Mouse (Mus musculus): ENCODE data around the gene Setd3.
A peak's percentile ranks its signal among the peaks of the same experiment; 100 is the strongest.
"Not testable (repeated sequence)": the region's sequence is repeated elsewhere in the genome, so short reads cannot be mapped to it uniquely, and the experiment has no call there.

Gene Setd3

DNA sequence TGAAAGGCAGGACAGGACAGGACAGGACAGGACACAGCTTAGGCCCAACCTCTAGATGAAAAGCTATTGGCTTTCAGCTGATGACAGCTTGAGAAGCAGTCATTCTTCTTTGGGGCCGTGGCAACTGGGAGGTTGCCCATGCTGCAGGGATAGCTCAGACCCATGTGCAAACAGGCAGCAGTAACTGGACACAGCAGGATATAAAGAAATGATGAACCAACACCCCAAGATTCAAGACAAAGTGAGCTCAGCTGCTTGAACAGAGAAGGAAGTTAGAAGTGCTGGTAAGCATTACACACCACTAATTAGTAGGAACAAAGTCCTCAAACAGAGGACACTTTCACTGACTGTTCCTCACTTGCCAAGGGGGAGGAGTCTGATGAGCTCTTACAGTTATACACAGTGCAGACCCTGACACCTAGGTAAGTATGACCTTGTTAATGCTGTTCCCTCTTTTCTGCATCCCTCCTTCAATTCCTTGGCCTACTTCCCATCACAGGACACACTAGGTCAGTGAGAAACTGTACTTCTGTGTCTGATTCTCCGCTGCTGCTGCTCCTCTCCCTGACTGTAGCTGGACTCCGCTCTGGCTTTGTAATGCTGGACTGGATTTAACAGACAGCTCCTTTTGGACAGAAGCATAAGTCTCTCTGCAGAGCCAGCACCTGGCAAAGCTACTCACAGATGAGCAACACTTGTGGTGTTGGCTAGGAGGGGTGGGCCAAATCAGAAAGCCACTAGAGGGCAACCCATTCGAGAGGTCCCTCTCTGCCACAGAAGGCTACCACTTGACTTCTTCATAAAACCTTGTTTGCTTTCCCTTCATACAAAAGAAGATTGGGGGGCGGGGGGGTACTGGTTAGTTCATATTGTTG, 35.3 kb downstream of the Setd3 start:
- no peak for DNase-seq (ENCODE audit: low spot score)

DNA sequence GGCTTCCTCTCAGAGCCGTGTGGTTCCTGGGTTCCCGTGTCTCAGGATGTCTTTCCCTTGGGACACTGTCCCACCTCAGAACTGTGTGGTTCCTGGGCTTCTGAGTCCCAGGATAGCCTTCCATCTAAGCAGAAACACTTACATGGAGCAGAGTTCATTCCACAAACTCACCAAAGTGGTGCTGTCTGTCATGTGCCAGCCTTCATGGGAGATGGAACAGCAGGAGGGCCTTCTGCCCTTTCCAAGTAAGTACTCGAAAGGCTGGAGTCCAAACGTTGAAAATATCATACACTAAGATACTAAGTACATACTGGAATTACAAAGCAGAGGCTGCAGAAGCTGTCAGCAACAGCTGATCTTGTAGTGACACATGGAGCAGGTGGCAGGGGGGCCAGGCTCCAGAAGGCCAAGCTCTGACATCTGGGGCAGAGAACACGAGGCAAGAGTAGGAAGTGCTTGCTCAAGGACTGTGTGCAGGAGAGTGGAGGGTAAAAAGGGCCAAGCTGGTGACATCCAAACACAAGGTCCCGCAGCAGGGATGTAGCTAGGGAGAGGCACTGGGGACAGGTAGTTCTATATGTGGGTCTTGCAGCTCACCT, 43.4 kb downstream of the Setd3 start:
- no peak for DNase-seq (ENCODE audit: low spot score)

DNA sequence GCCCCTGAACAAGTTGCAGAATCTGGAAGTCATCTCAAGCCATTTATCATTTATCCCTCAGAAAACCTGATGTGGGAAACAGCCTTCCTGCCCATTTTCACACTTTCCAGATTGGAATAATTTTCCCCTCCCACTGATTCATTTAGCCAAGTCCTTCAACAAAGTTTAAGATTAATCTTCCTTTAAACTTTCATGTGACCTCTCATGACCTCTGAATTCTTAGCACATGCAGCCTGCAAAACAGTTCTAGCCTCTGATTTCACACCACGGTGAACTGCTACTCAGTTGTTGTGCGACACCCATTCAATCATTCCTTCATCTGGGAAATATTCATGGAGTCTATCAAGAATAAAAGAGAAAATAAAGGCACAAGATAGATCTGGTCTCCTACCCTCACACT, 45.9 kb downstream of the Setd3 start:
- peak; percentile 37 for DNase-seq (ENCODE audit: low spot score)

DNA sequence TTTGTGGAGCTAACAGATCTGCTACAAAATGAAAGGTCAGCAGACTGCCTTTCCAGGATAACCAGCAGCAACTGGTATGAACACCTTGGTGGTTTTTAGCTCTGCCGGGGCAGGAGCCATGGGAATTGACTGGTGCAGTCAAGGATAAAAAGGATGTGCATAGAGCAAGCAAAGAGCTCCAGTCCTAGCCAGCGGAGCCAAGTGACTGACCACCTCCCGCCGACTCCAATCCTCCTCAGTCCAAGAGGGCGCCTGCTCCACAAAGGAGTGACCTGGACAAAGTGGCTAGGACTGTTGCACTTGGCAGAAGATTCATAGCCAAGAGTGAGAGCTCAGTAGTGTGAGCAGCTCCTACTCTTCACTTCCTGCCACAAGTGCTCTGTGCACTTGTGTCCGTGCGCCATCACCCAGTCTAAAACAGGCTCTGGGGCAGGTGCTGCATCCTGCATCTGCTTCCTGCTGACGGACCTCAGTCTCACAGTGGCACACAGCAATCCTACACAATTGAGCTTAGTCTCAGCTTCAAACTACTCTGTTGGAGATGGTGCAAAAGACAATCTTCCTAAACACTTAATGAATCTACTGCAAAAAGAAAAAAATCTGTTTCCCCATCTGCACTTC, 46.6 kb downstream of the Setd3 start:
- DNase-seq (ENCODE audit: low spot score) = no peak

DNA sequence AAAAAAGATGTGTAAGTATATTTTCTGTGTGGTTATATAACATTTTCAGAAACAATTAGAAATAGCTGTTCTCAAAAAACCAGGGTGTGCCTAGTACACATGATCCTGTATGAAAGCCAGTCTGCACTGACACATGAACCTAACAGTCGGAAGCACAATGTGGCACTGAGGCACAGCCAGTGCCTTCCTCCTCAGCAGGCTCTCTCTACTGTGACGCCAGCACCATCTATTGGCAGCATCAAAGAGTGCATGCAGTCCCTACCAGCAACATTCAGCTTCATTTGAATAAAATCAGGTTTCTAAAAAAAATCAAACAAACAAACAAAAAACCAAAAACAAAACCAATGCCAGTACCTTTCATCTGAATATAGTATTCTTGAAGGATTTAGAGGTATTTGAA, 57.8 kb downstream of the Setd3 start:
- peak; percentile 85 for DNase-seq (ENCODE audit: low spot score)

DNA sequence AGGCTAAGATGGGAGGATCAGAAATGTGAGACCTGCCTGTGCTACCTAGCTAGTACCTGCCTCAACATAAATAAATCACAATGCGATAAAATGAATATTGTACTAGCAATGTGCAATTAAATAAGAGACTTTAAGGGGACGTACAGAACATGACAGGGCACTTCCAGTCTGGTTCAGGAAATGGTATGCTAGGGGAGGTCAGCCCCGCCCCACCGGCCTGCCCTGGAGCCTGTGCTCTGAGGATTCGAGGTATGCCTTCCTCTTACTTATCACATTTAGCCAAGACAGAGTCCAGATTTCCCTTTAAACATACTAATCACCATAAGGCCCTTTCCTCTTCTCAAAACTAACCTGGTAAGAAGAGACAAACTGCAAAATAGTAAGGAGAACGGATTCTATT, 58.7 kb downstream of the Setd3 start:
- DNase-seq (ENCODE audit: low spot score) = no peak

DNA sequence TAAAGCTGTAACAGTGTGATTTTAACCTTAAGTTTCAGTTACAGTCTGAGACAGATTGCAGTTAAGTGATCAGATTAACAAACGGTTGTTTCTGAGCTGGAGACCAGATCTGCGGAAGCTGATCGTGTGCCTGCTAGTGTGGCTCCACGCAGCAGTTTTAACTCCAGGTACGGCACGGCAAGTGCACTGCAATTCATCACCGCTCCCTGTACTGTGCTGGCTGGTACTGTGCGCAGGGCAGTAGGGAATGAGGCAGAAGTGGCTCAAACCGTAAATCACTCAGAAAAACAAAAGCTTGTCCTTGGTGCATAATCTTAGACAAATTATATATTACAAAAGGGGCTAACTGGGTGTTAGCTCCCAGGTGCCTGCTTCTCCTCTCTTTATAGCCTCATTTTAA, 59.2 kb downstream of the Setd3 start:
- DNase-seq (ENCODE audit: low spot score) = peak; percentile 15

DNA sequence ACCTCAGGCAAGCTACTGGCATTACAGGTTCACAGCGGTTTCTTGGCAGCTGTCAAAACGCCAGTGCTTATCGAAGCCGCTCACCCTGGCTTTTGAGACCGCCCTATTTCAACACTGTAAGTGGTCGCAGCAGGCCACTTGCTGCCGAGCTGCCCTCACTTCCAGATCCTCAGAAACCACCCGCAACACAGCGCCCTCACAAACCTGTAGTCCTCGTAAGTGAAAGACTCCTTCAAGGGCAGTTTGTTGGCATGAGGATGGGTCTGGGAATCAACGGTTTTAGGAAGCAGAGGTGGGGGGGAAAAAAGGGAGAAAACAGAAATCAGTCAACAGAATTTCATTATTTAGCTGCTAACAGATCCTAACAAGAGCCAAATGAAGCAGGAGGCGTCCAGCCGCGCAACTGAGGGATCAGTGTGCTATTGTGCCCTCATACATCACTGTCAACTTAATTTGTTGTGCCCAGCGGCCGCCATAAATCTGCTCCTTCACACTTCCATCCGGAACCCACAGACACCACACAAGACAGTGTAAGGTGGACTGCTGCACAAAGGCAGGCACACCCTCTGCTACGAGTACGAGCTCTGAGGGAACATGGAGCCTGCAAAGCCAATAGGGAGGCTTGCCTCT, 60.1 kb downstream of the Setd3 start:
- DNase-seq (ENCODE audit: low spot score) = peak; percentile 62

DNA sequence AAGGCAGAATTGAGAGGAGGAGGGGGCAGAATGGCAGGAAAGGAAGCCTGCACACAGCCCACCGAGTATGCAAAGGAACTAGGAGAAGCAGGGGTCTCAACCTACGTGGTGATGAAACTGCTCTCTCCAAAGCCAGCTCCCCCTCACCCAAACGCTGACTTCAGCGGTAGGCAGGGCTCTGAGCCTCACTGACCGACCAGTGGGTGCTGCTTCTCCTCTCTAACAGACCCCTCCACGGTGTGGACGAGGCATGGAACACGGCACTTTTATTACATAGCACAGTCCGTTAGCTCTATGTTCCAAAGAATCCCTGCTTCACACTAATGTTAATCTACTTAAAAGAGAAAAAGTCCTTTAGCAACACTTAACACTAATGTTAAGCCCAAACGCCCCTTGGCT, 60.6 kb downstream of the Setd3 start:
- no peak for DNase-seq (ENCODE audit: low spot score)

DNA sequence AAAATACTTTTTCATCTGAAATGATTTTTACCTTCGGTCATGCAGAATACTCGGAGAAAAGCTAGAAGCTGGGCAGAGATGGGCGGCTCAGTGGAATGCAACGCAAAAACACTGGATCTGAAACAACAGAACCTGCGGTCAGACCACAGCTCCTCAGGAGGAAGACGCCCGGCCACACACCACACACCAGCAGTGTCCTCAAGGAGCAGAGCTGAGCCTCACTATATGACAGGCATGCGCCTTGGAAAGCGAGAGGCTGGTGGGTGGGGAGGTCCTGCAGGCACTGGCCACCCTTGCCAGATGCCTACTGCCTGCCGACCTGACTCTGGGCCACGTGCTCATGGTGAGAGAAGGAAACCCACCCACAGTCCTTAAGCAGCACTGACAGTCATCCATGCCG, 67.9 kb downstream of the Setd3 start:
- DNase-seq (ENCODE audit: low spot score) = no peak

DNA sequence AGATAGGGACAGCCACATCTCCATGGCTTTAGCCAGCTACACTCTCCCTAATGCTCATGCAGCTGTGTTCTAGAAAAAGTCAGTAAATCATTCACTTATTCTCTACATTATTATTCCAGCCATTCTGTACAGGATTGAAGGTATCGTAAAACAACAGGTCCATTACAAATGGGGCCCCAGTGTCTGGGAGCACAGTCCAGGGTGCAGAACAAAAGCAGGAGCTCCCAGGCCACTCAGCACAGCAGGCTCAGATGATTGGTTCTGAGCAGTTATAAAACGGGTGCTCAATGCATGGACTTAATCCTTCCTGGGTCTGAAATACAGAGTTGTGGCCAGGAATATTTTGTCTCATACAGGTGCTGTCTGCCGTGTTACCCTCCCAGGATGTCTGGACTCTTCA, 68.4 kb downstream of the Setd3 start:
- no peak for DNase-seq (ENCODE audit: low spot score)

DNA sequence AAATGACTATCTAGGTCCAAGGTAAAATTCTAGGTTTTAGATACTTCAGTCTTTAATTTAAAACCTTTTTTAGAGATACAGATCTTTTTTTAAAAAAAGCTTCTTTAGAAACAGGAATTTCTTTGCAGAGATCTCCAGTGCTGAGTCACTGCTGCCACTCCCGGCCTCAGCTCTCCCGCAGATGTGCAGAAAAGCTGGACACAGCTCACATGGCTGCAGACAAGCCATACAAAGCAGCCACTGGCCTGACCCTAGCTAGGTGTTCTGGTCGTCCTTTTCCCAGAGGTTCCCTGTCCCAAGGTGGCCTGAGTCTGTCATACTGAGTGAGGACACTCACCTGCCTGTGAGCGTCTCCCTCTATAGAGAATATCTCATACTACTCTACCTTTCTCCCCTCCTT, 69.4 kb downstream of the Setd3 start:
- DNase-seq (ENCODE audit: low spot score) = no peak

DNA sequence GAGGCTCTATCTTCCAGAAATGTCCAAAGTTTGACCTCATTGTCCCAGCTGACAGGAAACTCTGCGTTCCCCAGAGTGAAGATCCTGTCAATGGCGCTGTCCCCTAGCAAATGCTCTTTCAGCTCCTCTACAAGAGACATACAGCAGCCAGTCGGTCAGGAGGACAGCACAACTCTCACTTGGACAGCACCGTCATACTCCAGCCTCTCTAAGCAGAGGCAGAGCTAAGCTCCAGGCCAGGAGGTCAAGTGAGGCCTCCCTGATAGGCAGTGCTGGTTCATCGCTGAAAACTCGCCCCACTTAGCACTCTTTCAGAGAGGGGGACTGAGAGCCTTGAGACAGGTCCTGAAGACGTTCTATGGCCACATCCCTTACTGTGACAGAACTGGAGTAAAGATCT, 70.5 kb downstream of the Setd3 start:
- not testable (repeated sequence) for DNase-seq (ENCODE audit: low spot score)

DNA sequence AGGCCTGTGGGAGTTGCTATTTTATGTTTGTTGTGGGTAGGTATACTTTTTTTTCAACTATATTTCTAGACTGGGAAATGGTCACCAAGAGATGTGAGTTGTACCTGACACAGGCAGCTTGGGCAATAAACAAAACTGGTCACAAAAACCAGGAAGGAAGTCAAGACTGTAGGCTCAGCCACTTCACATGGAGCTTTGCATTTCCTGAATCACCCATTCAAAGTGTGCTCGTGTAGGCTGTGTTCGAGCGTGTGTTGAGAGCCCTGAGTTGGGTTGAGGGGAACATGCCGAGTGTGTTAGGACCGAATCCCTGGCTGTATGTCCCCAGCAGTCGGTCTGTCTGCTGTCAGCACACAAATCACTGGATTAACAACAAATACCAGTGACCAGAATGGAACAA, 75.8 kb downstream of the Setd3 start:
- DNase-seq (ENCODE audit: low spot score) = no peak

DNA sequence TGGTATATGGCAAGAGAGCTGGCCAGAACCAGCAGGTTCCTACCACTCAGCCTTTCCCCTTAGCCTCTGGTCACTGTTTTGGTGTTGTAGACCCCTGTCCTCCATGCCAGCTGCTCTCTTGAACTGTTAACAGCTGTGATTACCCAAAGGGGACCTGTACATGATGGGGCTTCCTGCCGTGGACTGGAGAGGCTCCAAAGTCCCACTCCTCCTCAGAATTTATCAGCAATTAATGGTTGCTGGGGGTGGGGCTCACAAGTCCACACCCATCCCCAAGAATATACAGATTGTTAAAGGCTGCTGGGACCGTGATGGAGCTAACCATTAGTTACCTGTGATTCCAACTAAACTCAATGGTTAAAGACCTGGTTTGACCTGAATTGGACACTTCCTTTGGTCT, 77.0 kb downstream of the Setd3 start:
- DNase-seq (ENCODE audit: low spot score) = no peak

DNA sequence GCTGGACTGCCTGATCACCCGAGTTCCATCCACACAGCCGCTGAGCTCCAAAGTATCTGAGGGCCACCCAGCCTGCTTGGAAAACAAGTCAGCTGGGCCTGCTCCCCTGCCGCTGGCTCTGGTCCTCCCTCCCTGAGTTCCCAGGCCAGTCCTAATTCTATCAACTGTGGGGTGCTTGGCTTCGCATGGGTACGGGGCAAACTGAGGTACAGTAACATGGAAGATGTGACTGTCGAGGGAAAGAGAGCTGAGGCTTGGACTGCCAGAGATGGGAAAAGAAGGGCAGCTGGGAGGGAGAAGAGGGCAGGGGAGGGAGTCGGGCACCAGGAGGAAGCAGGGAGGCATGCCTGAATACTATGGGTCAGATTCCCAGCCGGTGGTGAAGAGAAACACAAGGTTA, 78.9 kb downstream of the Setd3 start:
- no peak for DNase-seq (ENCODE audit: low spot score)

DNA sequence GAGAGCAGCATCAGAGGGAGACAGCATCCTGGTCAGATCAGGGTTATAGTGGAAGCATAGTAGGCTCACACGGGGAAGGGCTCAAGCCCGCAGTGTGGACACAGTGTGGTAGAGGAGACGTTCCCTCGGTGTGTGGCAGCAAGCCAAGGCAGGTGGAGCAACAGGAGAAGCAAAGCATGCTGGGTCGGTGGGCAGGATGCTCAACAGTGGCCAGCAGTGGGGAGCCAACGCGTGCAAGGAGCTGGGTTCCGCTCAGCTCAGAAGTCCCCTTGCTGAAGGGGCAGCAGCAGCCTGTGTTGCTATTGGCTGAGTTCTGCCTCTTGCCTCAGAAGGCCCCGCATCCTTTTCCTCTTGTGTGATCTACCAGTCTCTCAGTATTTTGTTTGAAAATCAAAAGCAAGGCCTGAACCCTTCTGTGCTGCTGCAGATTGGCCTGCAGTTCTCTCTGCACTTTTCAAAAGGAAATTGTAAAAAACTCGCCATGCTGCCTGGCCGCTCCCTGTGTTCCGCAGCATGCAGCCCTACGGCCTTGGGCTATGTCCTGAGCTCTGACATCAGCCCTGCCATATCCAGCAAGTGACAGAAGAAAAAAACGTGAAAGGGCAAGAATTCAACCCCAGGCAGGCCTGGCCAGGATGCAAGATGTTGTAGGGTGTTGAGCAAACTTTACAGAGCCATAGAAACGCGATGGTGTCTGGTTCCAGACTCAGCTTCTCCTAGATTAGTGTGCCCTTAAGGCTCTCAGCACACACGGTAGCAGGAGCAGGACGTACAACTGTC, 80.7 kb downstream of the Setd3 start:
- no peak for DNase-seq (ENCODE audit: low spot score)

DNA sequence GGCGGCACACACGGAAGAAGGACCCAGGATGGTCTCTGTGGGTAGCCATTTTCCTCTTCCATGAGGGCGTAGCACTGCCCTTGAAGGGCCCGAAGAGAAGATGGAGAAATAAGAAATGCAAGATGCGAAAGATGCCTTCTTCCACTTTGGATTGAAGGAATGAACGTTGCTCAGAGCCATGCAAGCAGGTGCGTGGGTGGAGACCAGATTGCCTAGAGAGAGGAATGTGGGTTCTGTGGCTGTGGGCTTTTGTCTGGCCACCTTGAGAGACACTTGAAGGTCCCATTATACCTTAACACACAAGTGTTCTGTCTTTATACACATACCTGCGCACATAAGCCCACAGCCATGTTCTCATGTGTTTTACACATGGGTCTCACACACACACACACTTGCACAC, 81.5 kb downstream of the Setd3 start:
- DNase-seq (ENCODE audit: low spot score) = no peak

DNA sequence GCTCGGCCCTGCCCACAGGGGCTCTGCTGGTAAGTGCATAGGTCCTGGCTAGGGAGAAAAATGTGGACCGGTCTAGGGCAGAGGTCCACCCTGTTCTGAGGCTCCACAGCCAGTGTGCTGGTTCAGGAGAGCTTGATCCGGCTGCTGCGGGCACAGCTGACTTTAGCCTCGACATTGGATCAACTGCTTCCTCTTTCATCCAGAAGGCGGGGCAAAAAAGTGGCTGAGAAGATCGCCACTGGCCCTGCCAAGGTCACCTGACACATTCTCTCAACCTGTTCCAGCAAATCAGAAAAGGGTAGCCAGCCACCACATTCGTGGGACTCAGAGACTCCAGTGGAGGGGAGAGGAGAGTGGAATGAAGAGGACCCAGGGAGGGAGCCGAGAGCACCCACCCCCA, 90.9 kb downstream of the Setd3 start:
- DNase-seq (ENCODE audit: low spot score) = no peak

DNA sequence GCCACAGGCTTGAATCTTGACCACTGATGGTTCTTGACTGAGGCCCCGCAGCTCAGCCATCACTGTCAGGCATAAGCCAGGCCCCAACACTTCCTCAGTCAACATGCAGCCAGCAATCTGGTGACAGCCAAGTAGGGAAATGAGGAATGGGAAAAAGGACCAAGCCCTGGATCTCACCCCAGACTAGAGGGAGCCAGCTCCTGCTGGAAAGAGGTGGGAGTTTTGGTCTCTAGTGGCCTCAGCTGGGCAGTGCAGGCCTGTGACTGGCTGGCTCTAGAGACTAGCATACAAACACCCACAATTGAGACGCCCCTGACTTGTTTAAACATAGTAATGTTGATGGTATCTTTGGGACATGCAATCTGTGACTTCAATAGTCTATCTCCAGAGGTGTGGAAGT, 91.6 kb downstream of the Setd3 start:
- no peak for DNase-seq (ENCODE audit: low spot score)

DNA sequence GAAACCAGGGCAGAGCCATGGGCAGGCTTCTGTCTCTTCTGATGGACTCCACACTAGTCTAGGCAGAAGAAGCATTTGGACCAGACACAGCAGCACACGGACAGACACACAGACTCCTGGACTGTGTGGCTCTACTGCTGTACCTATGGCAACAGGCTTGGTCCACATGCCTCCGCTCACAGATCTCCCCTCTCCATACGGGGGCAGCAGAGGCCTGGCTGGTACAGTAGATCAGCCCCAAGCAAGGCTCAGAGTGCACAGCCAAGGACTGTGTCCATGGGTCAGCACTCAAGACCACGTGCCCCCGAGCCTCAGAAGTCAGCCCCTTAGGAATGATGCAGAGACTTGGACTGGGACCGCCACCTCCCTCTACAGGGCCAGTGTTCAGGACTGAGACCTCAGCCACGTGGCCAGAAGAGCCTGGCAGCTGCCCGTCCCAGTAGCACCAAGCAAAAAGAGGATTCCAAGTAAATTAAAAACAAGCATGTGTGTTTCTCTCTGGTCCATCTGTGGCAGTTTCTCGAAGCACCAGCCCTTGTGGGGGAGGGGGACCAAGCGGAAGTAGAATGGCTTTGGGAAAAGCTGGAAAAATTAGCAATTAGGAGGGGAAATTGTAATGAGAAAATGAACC, 100.9 kb downstream of the Setd3 start:
- DNase-seq (ENCODE audit: low spot score) = no peak

DNA sequence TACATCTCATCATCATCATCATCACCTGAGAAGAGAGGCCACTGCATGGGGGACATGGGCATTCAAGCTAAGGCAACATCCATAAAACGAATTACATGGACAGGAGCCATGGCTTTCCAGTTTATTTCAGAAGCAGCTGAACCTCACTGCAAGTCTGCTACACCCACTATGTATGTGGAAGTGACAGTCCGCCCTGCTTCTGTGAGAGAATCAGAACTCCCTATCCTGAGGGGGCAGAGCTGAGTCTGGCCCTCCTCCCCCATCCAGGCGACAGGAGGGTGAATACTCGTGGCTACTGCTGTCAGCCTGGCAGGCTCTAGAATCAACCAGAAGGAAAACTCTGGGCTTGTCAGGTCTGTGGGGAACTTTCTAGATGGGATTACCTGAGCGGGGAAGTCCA, 106.2 kb downstream of the Setd3 start:
- no peak for DNase-seq (ENCODE audit: low spot score)
